Mouse (Mus musculus): Measurements from ENCODE around the gene C1qtnf1.
A peak's percentile ranks its signal among the peaks of the same experiment; 100 is the strongest.

C1qtnf1 gene

GRCm38 (mm10) chr11:118438665-118439414 is 10.8 kb downstream of the C1qtnf1 start:
- no peak for DNase-seq

- no peak for DNase-seq
Observed at GRCm38 (mm10) chr11:118442691-118443090, 14.7 kb downstream of the C1qtnf1 start.

- DNase-seq, result peak; percentile 71
Observed at GRCm38 (mm10) chr11:118443201-118443970, 15.4 kb downstream of the C1qtnf1 start.

GRCm38 (mm10) chr11:118445843-118446242 is 17.8 kb downstream of the C1qtnf1 start:
- peak; percentile 68 for DNase-seq

GRCm38 (mm10) chr11:118447346-118447745 is 19.3 kb downstream of the C1qtnf1 start:
- no peak for DNase-seq

- DNase-seq, result no peak
Observed at GRCm38 (mm10) chr11:118448385-118448784, 20.4 kb downstream of the C1qtnf1 start.

GRCm38 (mm10) chr11:118451211-118451610 is 23.2 kb downstream of the C1qtnf1 start:
- DNase-seq, result no peak

- no peak for DNase-seq
Observed at GRCm38 (mm10) chr11:118452955-118453354, 25.0 kb downstream of the C1qtnf1 start.

GRCm38 (mm10) chr11:118453886-118454671 is 26.1 kb downstream of the C1qtnf1 start:
- no peak for DNase-seq

- DNase-seq, result no peak
Observed at GRCm38 (mm10) chr11:118455788-118456187, 27.8 kb downstream of the C1qtnf1 start.

GRCm38 (mm10) chr11:118456937-118457336 is 28.9 kb downstream of the C1qtnf1 start:
- no peak for DNase-seq

- DNase-seq, result peak; percentile 81
Observed at GRCm38 (mm10) chr11:118459051-118459450, 31.0 kb downstream of the C1qtnf1 start.

GRCm38 (mm10) chr11:118459536-118459935 is 31.5 kb downstream of the C1qtnf1 start:
- no peak for DNase-seq

GRCm38 (mm10) chr11:118460280-118460679 is 32.3 kb downstream of the C1qtnf1 start:
- DNase-seq, result no peak

GRCm38 (mm10) chr11:118467441-118468035 is 39.5 kb downstream of the C1qtnf1 start:
- DNase-seq, result no peak

- DNase-seq, result no peak
Observed at GRCm38 (mm10) chr11:118469509-118470160, 41.6 kb downstream of the C1qtnf1 start.

GRCm38 (mm10) chr11:118470234-118470966 is 42.4 kb downstream of the C1qtnf1 start:
- DNase-seq, result no peak

GRCm38 (mm10) chr11:118471676-118472075 is 43.7 kb downstream of the C1qtnf1 start:
- DNase-seq, result no peak

GRCm38 (mm10) chr11:118473161-118473560 is 45.2 kb downstream of the C1qtnf1 start:
- DNase-seq, result no peak

- no peak for DNase-seq
Observed at GRCm38 (mm10) chr11:118473842-118474500, 46.0 kb downstream of the C1qtnf1 start.

GRCm38 (mm10) chr11:118475496-118476083 is 47.6 kb downstream of the C1qtnf1 start:
- DNase-seq, result no peak
